Mouse (Mus musculus) spleen, embryonic (tissue): ENCODE measurements around the gene Trim27.

Experiments used
- CTCF ChIA-PET: fragments of 350-600 bp; sonication (Branson Sonifier 250); formaldehyde crosslinking; loops from one replicate; lab custom pipeline; 2022; lab: Charles Lee

Trim27 gene

GRCm38 (mm10) chr13:21215275-21215983 lies 36.2 kb downstream of the Trim27 start:
- CTCF ChIA-PET, result no interaction called here

DNA sequence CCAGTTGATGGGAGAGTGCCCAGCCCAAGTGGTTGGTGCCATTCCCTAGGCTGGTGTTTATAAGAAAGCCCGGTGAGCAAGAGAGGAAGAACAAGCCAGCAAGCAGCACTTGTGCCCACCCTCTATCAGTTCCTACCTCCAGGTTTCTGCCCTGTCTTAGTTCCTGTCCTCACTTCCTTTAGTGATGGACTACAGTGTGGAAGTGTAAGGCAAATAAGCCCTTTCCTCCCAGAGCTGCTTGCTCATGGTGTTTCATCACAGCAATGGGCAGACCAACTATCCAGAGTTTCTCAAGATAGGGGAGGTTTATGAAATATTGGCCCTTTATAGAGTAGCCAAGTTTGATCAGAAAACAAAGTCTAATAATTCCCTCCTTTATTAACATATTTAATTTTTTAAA lies 37.5 kb downstream of the Trim27 start:
- CTCF ChIA-PET, result no interaction called here

DNA sequence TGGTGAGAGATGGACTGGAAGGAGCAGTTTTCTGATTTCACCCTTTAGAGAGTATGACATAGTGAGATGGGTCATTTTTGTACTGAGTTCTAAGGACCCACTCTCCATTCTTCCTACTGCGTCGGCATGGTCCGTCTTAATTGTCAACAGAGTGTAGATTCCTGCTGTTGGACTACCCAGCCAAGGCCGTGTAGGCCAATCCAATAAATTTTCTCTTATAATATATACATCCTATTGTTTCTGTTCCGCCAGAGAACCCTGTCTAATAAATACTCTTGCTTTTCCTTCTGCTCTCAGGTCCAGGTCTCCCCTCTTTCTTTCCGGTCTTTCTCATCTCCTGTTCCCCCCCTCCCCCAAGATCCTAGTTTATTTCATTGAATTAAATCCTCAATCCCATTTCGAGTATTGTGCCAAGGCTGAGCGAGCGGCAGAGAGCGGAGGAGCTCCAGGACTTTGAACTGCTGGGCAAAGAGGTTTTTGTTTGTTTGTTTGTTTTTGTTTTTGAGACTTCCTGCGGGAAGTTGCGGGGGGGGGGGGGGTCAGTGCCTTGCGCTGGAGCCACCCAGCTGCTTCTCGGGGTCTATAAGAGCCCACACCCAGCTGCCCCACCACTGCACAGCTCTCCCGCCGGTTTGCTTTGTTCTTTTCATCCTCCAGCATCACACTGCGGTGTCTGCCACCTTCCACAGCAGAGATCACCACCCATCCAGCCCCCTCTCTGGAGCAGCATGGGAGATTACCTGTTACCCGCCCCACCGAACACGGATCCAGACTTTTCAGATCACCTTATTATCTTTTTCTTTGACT lies 42.6 kb downstream of the Trim27 start:
- CTCF ChIA-PET, result interaction anchor here (0.6 kb wide), 1 partner anchor 32 kb away, joined by 3 read pairs; no protein-coding TSS in a partner anchor

- CTCF ChIA-PET, result no interaction called here
These were observed 43.3 kb downstream of the Trim27 start for GRCm38 (mm10) chr13:21222463-21223022.

DNA sequence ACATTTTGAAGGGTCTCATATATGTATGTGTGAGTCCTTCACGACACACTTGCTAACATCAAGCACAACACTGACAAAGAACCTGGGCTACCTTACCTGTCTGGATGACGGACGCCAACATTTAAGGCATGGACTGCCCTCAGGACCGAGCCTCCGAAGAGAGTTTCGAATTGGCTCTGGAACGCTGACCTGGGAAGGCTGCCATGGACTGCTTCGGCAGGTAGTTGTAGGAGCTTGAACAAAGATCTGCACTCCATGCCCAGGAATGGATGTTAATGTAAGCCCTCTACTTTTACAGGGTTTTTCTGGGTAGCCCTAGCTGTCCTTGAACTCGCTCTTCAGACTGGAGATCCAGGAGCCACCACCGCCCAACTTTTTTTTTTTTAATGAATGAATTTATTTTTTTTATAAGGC lies 44.0 kb downstream of the Trim27 start:
- CTCF ChIA-PET, result no interaction called here

DNA sequence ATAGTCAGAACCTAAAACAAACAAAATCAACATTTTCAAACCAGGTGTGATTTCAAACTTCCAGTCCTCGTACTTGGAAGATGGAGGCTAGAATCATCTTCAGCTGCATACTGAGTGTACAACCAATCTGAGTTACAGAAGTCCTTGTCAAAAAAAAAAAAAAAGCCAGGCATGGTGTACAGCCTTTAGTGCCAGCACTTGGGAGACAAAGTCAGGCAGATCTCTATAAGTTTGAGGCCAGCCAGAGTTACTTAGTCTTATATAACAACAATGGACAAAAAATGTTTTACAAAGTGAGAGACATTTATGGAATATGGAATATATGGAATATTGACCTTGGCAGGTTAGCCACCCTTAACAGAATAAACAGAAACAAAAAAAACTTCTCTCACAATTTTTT lies 45.1 kb downstream of the Trim27 start:
- CTCF ChIA-PET, result interaction anchor here (0.6 kb wide), 1 partner anchor 24 kb away, joined by 3 read pairs; no protein-coding TSS in a partner anchor

GRCm38 (mm10) chr13:21225206-21225605 lies 46.0 kb downstream of the Trim27 start:
- CTCF ChIA-PET, result no interaction called here

DNA sequence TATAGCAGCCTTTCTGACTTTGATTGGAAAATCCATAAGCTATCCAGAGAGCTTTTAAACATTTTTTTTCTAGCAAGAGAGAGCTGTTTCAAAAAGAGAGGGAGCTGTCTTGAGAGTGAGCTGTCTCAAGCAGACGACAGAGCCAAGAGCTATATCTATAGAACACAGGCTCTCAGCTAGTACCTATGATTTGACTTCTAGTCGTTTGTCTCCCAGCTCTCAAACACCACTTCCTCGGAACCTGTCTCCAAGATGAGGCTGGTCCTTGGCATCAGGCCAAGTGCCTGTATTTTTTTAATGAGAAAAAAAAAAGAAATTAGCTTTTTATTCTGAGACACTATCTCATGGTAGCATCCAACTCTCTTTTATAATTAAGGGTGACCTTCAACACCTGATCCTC lies 46.8 kb downstream of the Trim27 start:
- CTCF ChIA-PET, result no interaction called here

- CTCF ChIA-PET, result interaction anchor here (0.6 kb wide), 1 partner anchor 44 kb away, joined by 3 read pairs; no protein-coding TSS in a partner anchor
These were observed 54.8 kb downstream of the Trim27 start for GRCm38 (mm10) chr13:21233732-21234705.

- CTCF ChIA-PET, result no interaction called here
These were observed 57.5 kb downstream of the Trim27 start for GRCm38 (mm10) chr13:21236714-21237113.

GRCm38 (mm10) chr13:21237161-21237560 lies 57.9 kb downstream of the Trim27 start:
- CTCF ChIA-PET, result no interaction called here

- CTCF ChIA-PET, result no interaction called here
These were observed 61.5 kb downstream of the Trim27 start for GRCm38 (mm10) chr13:21240788-21241187.

DNA sequence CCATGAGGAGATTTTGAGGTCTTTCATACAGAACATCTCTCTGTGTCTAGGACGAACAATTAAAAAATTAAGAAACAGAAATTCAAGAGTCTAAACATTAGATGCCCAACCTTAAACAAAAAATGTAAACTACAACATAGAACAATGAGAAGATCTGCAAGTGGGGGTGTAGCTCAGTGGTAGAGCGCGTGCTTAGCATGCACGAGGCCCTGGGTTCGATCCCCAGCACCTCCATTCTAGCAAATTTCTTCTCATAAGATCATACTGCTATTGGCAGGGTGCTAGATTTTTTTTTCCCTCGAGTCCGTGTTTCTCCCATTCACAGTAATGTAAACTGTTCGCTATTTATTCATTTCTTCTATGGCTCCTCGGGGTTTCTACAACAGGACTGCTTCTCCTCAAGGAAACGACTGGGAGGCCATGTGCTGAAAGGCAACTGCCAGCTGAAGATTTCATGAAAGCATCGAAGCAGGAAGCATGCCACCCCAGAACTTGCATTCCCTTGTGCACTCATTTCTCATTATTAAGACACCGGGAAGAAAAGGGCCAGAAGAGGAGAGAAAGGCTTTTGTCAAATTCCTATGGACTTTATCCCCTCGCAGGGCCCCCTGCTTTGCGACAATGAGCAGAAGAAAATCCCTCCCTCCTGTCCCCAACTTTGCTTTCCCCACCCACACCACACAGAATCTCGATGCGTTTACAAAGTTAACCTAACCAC lies 63.3 kb downstream of the Trim27 start:
- CTCF ChIA-PET, result no interaction called here

DNA sequence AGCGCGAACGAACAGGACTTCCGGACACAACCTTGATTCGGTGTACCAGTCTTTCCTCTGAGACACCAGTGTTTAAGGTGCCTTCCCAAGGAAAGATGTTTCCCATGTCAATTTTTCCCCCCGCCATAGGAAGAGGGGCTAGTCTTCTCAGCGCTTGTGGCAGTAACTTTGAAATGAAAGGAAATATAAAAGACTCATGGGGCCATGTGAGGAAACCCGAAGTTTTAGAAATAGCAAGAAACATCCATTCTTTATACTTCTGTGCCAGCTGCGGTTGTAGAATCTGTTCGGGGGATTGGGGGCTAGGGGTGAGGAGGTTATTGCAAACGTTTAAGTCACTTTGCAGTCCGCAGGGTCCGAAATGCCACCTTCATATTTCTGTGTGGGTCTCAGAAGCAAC lies 64.0 kb downstream of the Trim27 start:
- CTCF ChIA-PET, result no interaction called here

GRCm38 (mm10) chr13:21244089-21244488 lies 64.8 kb downstream of the Trim27 start:
- CTCF ChIA-PET, result no interaction called here
